Mouse (Mus musculus): ENCODE data around the gene Pmel. TPM values are rescaled to one million over a fixed set of nuclear protein-coding genes. Genes with fewer than 3 reads are reported as not detected.

The Pmel gene
- 1.0 and 2.6 TPM in 2 replicates for polyA plus RNA-seq (2014; fragmentation: Nextera tagmentation; extraction: Ambion mirVana)

- H3K4me1 ChIP-seq (ENCODE audit: control insufficient read depth, insufficient read depth, low read length): peaks cover 8% of the 10 kb centered on the region; the same call in 1 of the 2 replicates
- H3K4me3 ChIP-seq (ENCODE audit: low read length): peak within 1 kb of the TSS; percentile 75
- no peaks in the 10 kb centered on the region for H3K27me3 ChIP-seq (ENCODE audit: control insufficient read depth, insufficient read depth, low read length)
- peak within 1 kb of the TSS; percentile 66 for H3K4me2 ChIP-seq (replicated peaks; ENCODE audit: low read depth, low read length)
- peak within 1 kb of the TSS; percentile 76 for H3K9ac ChIP-seq (ENCODE audit: low read depth, low read length)
- H3K36me3 ChIP-seq (ENCODE audit: control insufficient read depth, insufficient read depth, low read length): peaks cover 40% of the 10 kb centered on the region
- no peaks in the 10 kb centered on the region for H3K9me3 ChIP-seq (ENCODE audit: control insufficient read depth, low read length)
- 8% methylated on average over 4 of the region's 4 CpGs for WGBS
- H3K27ac ChIP-seq (ENCODE audit: low read depth, low read length): peak within 1 kb of the TSS; percentile 97
- ATAC-seq (ENCODE audit: low FRiP score, low TSS enrichment): no peak
Observed at GRCm38 (mm10) chr10:128703895-128704294, at the start of gene Pmel. Gene Pmel, plus strand, starts transcription at chr10:128704195.

- H3K4me2 ChIP-seq (replicated peaks; ENCODE audit: low read depth, low read length): no peak overlapping the region
- H3K36me3 ChIP-seq (ENCODE audit: control insufficient read depth, insufficient read depth, low read length): no peaks in the 10 kb centered on the region
- ATAC-seq (ENCODE audit: low FRiP score, low TSS enrichment): no peak
- H3K4me3 ChIP-seq (ENCODE audit: low read length): no peak overlapping the region
- no peaks in the 10 kb centered on the region for H3K27me3 ChIP-seq (ENCODE audit: control insufficient read depth, insufficient read depth, low read length)
- H3K9ac ChIP-seq (ENCODE audit: low read depth, low read length): no peak overlapping the region
- 86% methylated on average over 3 of the region's 3 CpGs for WGBS
- H3K4me1 ChIP-seq (ENCODE audit: control insufficient read depth, insufficient read depth, low read length): no peaks in the 10 kb centered on the region
- no peak overlapping the region for H3K27ac ChIP-seq (ENCODE audit: low read depth, low read length)
- H3K9me3 ChIP-seq (ENCODE audit: control insufficient read depth, low read length): no peaks in the 10 kb centered on the region
Observed at GRCm38 (mm10) chr10:128655254-128655653, 48.7 kb upstream of the Pmel start.

GRCm38 (mm10) chr10:128656731-128657130 is 47.3 kb upstream of the Pmel start:
- Histone ChIP-seq H3K4me2 (replicated peaks; ENCODE audit: low read depth, low read length) (no peak overlapping the region), H3K9me3 (ENCODE audit: control insufficient read depth, low read length) (no peaks in the 10 kb centered on the region), H3K36me3 (ENCODE audit: control insufficient read depth, insufficient read depth, low read length) (no peaks in the 10 kb centered on the region), H3K4me3 (ENCODE audit: low read length) (no peak overlapping the region), H3K27ac (ENCODE audit: low read depth, low read length) (no peak overlapping the region), H3K9ac (ENCODE audit: low read depth, low read length) (no peak overlapping the region), H3K4me1 (ENCODE audit: control insufficient read depth, insufficient read depth, low read length) (no peaks in the 10 kb centered on the region), H3K27me3 (ENCODE audit: control insufficient read depth, insufficient read depth, low read length) (no peaks in the 10 kb centered on the region)
- WGBS: 91% methylated on average over 1 of the region's 1 CpGs
- no peak for ATAC-seq (ENCODE audit: low FRiP score, low TSS enrichment)

- H3K27ac ChIP-seq (ENCODE audit: low read depth, low read length): no peak overlapping the region
Observed at GRCm38 (mm10) chr10:128657844-128658243, 46.2 kb upstream of the Pmel start.

GRCm38 (mm10) chr10:128659490-128659889 is 44.5 kb upstream of the Pmel start:
- 39% methylated on average over 9 of the region's 9 CpGs for WGBS
- no peak for ATAC-seq (ENCODE audit: low FRiP score, low TSS enrichment)
- no peaks in the 10 kb centered on the region for H3K4me1 ChIP-seq (ENCODE audit: control insufficient read depth, insufficient read depth, low read length)

More at GRCm38 (mm10) chr10:128657844-128658243, 46.2 kb upstream of the Pmel start:
- ATAC-seq (ENCODE audit: low FRiP score, low TSS enrichment): no peak
- Histone ChIP-seq H3K36me3 (ENCODE audit: control insufficient read depth, insufficient read depth, low read length) (no peaks in the 10 kb centered on the region), H3K4me2 (replicated peaks; ENCODE audit: low read depth, low read length) (no peak overlapping the region), H3K9ac (ENCODE audit: low read depth, low read length) (no peak overlapping the region), H3K27me3 (ENCODE audit: control insufficient read depth, insufficient read depth, low read length) (no peaks in the 10 kb centered on the region), H3K9me3 (ENCODE audit: control insufficient read depth, low read length) (no peaks in the 10 kb centered on the region), H3K4me1 (ENCODE audit: control insufficient read depth, insufficient read depth, low read length) (no peaks in the 10 kb centered on the region), H3K4me3 (ENCODE audit: low read length) (no peak overlapping the region)
- WGBS: 50% methylated on average over 9 of the region's 9 CpGs

GRCm38 (mm10) chr10:128662465-128662864 is 41.5 kb upstream of the Pmel start:
- Histone ChIP-seq H3K4me1 (ENCODE audit: control insufficient read depth, insufficient read depth, low read length) (no peaks in the 10 kb centered on the region), H3K4me2 (replicated peaks; ENCODE audit: low read depth, low read length) (no peak overlapping the region), H3K27ac (ENCODE audit: low read depth, low read length) (no peak overlapping the region), H3K9me3 (ENCODE audit: control insufficient read depth, low read length) (no peaks in the 10 kb centered on the region), H3K4me3 (ENCODE audit: low read length) (no peak overlapping the region), H3K27me3 (ENCODE audit: control insufficient read depth, insufficient read depth, low read length) (no peaks in the 10 kb centered on the region), H3K36me3 (ENCODE audit: control insufficient read depth, insufficient read depth, low read length) (no peaks in the 10 kb centered on the region), H3K9ac (ENCODE audit: low read depth, low read length) (no peak overlapping the region)
- no peak for ATAC-seq (ENCODE audit: low FRiP score, low TSS enrichment)

More at GRCm38 (mm10) chr10:128659490-128659889, 44.5 kb upstream of the Pmel start:
- no peaks in the 10 kb centered on the region for H3K27me3 ChIP-seq (ENCODE audit: control insufficient read depth, insufficient read depth, low read length)
- H3K36me3 ChIP-seq (ENCODE audit: control insufficient read depth, insufficient read depth, low read length): no peaks in the 10 kb centered on the region
- H3K4me2 ChIP-seq (replicated peaks; ENCODE audit: low read depth, low read length): no peak overlapping the region
- no peak overlapping the region for H3K9ac ChIP-seq (ENCODE audit: low read depth, low read length)
- H3K9me3 ChIP-seq (ENCODE audit: control insufficient read depth, low read length): no peaks in the 10 kb centered on the region
- H3K27ac ChIP-seq (ENCODE audit: low read depth, low read length): no peak overlapping the region
- H3K4me3 ChIP-seq (ENCODE audit: low read length): no peak overlapping the region

- H3K36me3 ChIP-seq (ENCODE audit: control insufficient read depth, insufficient read depth, low read length): no peaks in the 10 kb centered on the region
- no peak overlapping the region for H3K27ac ChIP-seq (ENCODE audit: low read depth, low read length)
- H3K4me2 ChIP-seq (replicated peaks; ENCODE audit: low read depth, low read length): no peak overlapping the region
- H3K4me1 ChIP-seq (ENCODE audit: control insufficient read depth, insufficient read depth, low read length): peaks cover 3% of the 10 kb centered on the region; the same call in 1 of the 2 replicates
- H3K27me3 ChIP-seq (ENCODE audit: control insufficient read depth, insufficient read depth, low read length): no peaks in the 10 kb centered on the region
- H3K9ac ChIP-seq (ENCODE audit: low read depth, low read length): no peak overlapping the region
- H3K9me3 ChIP-seq (ENCODE audit: control insufficient read depth, low read length): no peaks in the 10 kb centered on the region
- no peak overlapping the region for H3K4me3 ChIP-seq (ENCODE audit: low read length)
- 62% methylated on average over 5 of the region's 5 CpGs for whole genome bisulfite sequencing
- no peak for ATAC-seq (ENCODE audit: low FRiP score, low TSS enrichment)
Observed at GRCm38 (mm10) chr10:128663441-128664220, 40.4 kb upstream of the Pmel start.

- H3K9me3 ChIP-seq (ENCODE audit: control insufficient read depth, low read length): no peaks in the 10 kb centered on the region
- H3K36me3 ChIP-seq (ENCODE audit: control insufficient read depth, insufficient read depth, low read length): no peaks in the 10 kb centered on the region
- no peak for ATAC-seq (ENCODE audit: low FRiP score, low TSS enrichment)
- WGBS: 70% methylated on average over 3 of the region's 3 CpGs
- no peak overlapping the region for H3K4me2 ChIP-seq (replicated peaks; ENCODE audit: low read depth, low read length)
- H3K9ac ChIP-seq (ENCODE audit: low read depth, low read length): no peak overlapping the region
- H3K4me1 ChIP-seq (ENCODE audit: control insufficient read depth, insufficient read depth, low read length): peaks cover 6% of the 10 kb centered on the region; the same call in 1 of the 2 replicates
- no peaks in the 10 kb centered on the region for H3K27me3 ChIP-seq (ENCODE audit: control insufficient read depth, insufficient read depth, low read length)
- H3K27ac ChIP-seq (ENCODE audit: low read depth, low read length): no peak overlapping the region
- no peak overlapping the region for H3K4me3 ChIP-seq (ENCODE audit: low read length)
Observed at GRCm38 (mm10) chr10:128664808-128665207, 39.2 kb upstream of the Pmel start.

- no peaks in the 10 kb centered on the region for H3K27me3 ChIP-seq (ENCODE audit: control insufficient read depth, insufficient read depth, low read length)
- H3K36me3 ChIP-seq (ENCODE audit: control insufficient read depth, insufficient read depth, low read length): no peaks in the 10 kb centered on the region
- peaks cover 6% of the 10 kb centered on the region; the same call in 1 of the 2 replicates for H3K4me1 ChIP-seq (ENCODE audit: control insufficient read depth, insufficient read depth, low read length)
- H3K9me3 ChIP-seq (ENCODE audit: control insufficient read depth, low read length): no peaks in the 10 kb centered on the region
- H3K27ac ChIP-seq (ENCODE audit: low read depth, low read length): no peak overlapping the region
- no peak for ATAC-seq (ENCODE audit: low FRiP score, low TSS enrichment)
- WGBS: 84% methylated on average over 3 of the region's 3 CpGs
- no peak overlapping the region for H3K4me3 ChIP-seq (ENCODE audit: low read length)
- H3K4me2 ChIP-seq (replicated peaks; ENCODE audit: low read depth, low read length): no peak overlapping the region
- no peak overlapping the region for H3K9ac ChIP-seq (ENCODE audit: low read depth, low read length)
Observed at GRCm38 (mm10) chr10:128665307-128665706, 38.7 kb upstream of the Pmel start.
